Mouse (Mus musculus) kidney, adult 18-20 months (tissue): ENCODE data around the gene Gm17622.

Experiments
- DNase-seq: peaks from one replicate; pipeline ENCODE4 v3.0.0; 2021

The Gm17622 gene

DNA sequence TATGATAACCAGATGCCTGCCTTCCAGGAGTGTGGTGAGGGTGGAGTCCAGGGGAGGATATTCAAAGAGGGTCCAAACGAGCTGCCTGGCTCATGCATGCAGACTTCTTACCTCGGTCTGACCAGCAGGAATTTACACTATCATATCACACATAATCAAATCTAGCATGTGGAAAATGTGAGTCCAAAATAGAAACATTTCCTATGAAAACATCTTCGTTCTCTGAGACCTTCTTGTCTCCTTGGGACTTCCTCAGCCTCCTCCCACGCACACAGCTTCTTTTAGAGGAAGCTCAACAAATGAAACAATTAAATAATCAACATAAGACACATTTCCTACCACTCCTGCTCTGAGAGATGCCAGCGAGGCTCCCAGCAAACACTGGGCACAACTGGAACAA lies 21.4 kb downstream of the Gm17622 start:
- DNase-seq = no peak

DNA sequence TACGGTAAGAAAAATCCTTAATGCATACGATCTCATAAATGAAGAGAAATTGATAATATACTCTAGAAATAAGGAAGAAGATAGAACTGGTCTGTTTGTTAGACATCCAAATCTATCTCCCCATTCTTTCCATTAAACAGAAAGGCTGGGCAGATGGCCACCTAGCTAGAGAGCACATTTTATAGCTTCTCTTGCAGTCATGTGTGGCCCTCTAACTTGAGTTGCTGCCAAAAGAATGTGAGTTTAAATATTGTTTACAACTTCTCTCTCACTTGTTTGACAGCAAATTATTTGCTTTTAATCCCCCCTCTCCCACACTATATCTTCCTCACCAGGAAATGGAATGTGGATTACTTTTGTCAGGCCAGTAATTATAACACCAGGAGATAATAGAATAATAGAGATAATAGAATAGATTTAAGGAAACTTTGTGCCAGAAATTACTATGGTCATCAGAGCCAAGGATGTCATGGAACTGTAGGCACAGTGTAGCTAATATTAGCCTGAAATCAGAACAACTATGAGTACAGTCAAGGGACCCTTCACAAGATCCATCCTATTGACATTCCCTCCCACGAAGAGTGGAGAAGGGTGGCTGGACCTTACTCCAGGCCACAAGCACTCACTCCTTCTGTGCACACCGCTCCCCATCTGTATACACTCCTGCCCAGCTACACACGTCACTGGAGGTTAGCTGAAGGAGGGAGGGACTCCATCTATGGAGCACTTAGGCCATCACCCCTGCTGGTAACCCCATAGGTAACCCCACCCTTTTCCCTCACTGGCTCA lies 23.8 kb downstream of the Gm17622 start:
- DNase-seq = no peak

DNA sequence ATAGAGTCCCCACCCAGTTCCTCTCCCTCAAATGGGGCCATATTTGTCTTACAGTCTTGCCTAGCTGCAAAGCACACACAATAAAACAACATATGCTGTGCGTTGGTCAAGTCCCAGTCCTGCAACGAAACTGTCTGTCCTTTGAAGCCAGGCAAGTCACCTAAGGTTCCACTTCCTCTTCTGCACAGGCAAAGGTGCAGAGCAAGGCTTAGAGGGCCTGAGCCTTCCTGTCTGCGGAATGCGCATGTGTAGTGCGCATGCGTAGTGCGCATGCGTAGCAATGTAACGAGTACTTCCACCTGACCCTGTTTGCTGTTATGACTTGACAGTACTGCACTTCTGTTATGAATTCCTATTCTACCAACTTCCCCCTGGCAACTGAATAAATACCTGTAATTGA lies 25.7 kb downstream of the Gm17622 start:
- DNase-seq = no peak

DNA sequence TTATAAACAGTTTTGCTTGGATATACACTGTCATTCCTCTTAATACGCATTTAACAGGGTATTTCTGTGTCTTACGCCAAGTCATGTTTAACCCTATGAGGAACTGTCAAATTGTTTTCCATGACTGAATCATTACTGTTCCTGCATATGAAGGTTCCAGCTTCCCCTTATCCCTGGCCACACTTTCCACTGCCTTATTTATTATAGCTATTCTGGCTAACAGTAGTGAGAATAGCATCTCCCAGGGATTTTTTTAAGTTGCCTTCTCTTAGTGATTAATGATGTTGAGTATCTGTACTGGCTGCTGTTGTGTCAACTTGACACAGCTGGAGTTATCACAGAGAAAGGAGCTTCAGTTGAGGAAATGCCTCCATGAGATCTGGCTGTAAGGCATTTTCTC lies 26.8 kb downstream of the Gm17622 start:
- no peak for DNase-seq

DNA sequence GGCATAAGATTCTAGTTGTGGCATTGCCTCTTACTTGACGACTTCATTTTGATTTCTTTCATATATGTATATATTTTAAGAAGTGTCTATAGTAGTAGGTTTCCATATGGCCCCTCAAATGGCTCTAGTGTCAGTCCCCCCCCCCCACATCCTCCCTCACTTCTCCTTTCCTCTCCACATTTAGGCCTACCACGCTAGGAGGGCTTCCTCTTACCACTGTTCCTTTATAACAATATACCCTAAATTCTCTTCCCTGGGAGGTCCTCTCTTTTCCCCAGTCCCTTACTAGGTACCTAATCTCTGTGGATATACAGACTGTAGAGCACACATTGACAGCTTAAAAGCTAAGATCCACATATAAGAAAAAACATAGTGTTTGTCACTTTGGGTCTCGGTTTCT lies 30.8 kb downstream of the Gm17622 start:
- no peak for DNase-seq

DNA sequence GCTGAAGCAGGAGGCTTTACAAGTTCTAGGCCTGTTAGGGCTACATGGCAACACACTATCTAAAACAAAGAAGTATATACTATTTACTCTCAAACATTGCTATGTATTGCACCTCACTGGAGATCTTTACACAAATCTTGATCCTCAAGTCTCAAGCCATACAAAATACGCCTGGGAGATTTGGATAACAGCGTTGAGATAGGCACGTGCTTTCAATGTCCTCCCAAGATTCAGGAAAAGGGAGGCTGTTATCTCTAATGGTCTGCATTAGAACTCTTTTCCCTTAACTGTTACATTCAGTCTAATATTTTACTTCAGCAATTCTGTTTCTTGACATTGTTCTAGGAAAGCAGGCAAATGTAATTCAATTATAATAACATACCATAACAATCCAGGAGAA lies 36.5 kb downstream of the Gm17622 start:
- DNase-seq = no peak

DNA sequence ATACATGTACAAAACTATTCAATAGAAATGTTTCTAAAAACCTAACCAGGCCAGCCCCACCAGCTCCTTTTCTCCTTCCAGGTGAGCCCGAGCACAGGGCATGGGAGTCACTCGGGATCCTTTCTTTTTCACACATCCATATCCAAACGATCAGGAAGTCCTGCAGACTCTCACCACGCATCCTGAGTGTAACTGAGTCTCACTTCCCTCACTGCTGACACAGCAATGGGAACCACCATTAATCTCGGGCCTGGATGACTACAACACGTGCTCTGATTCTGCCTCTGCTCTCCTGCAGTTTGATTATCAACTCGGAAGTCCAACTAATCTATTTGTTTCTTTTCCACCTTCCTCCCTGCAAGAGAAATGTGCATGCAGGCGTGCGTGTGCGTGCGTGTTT lies 37.3 kb downstream of the Gm17622 start:
- no peak for DNase-seq

DNA sequence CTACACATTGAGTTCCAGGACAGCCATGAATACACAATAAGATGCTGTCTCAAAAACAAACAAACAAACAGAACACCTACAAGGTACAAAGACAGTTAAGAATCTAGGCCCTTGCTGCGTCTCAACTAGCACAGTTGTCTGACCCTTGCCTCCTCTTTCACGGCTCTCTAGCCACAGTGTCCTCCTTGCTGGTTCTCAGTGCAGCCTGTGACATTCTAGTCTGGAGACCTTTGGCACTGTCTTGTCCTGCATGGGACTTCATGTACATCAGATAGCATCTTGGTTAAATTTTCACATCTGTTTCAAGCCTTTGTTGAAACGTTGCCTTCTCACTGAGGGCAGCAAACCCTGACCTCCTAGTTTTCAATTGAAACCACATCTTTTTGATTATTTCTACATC lies 38.2 kb downstream of the Gm17622 start:
- DNase-seq = no peak

DNA sequence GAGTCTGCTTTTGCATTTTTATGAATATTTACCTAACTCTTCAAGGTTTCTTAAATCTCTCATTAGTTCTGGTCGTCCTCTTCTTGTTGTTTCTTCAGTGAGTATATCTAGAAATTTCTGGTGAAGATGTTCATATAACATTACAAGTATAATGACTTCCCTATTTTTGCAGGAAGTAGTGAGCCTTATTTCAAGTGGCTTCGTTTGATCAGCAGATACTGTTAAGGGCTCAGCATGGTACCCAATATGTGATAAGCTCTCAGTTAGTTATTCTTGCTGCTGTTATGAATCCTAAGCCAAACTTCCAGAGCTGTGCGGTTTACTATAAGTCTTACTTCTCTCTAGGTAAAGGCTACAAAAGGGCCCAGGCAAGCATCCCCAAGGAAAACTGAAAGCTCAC lies 39.0 kb downstream of the Gm17622 start:
- DNase-seq = no peak

DNA sequence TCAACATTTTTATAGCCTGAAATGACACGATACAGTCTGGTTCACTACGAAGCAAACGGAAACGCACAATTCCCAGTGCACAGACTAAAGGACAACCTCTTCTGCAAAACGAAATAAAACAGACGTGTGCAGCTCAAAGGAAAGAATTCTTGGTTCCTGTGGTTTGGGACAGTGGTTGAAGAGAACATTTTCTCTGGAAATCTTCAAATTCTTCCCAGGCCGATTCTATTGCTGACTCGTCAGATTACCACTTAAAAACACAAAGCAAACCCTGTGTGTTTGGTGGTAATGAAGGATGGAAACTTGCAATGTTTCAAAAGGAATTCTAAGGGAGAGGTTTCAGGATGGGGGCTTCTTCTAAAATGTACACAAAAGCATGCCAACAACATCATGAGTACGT lies 39.5 kb downstream of the Gm17622 start:
- DNase-seq = no peak

DNA sequence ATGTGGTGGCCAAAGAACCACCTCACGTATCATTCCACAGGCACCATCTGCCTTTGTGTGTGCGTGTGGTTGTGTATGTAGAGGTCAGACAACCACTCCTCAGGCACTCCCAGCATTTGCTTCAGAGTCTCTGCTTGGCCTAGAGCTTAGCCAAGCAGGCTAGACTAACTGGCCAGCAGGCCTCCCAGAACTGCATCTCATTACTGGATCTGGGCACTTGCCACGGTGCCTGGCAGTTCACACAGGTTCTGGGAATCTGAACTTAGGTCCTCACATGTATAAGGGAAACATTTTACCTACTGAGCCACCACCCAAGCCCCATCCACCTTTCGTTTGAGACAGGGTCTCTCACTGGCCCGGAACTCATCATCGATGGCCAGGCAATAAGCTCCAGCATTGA lies 41.6 kb downstream of the Gm17622 start:
- peak; percentile 25 for DNase-seq

DNA sequence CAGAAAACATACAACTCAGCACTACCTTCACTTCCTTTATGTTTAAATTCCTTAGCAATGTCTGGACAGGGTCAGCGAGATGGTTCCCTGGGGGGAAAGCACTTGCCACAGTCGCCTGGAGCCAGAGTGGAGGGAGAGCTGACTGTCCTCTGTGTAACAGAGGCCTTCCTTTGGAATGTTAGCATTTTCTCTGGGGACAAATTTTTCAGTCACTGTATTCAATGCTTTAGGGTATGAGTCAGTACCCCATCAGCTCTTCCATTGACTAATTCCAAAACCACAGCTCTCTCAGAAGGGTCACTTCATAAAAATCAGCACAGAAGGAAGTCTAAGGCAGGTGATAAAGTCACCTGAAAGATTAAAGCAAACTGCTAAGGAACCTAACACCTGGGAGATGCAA lies 43.2 kb downstream of the Gm17622 start:
- no peak for DNase-seq

DNA sequence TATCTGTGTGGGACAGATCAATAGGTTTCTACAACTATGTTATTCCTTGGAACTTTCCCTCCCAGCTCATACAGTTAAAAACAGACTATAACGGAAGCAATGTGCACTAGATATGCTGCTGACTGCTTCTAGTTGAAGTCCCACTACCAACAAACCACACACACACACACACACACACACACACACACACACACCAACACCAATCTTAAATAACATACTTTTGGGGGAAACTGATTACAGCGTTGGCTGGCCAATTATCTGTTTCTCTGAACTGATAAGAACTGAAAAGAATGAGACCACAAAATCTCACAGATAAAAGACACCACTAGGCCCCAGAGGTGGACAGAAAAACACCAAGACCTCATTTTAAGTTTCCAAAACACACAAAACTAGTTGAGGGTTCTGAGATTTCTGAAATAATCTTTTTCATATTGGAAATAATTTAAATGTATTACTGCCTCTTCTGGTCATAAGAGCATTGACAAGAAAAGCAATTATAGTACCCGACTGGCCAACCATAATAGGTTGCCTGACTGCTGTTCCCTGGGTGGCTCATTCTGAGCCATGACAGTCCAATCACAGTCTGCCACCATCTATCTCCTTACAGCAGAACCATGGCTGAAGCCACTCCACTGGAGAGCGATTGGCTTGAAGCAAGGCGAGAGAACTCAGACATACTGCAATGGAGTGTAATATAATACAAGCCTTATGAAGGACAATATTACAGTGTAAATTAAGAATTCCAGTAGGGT lies 46.5 kb downstream of the Gm17622 start:
- no peak for DNase-seq

DNA sequence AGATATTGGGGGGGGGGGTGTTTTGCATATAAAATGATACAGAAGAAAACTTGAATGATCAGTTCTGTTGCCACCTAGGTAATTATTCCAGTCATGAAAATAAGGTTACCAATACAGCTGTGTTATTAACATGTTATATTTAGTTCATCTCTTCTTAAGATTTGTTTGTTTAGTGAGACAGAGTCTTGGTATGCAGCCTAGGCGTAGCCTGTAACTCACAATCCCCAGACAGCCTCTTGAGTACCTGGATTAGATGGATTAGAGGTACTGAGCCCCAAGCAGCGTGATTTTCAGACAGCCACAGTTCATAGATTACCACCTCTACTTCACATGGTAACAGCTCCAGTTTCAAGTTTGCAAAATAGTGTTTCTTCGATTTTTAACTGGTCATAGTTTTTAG lies 47.6 kb downstream of the Gm17622 start:
- no peak for DNase-seq
